8 mouse cellular contexts compared by ENCODE assay signal in genomic region chr15:82911001-82911964, GRCm38 (mm10).
A peak's percentile ranks its signal among the peaks of the same experiment; 100 is the strongest.
DNase-seq lines count a peak whose midpoint lies in the region; ATAC-seq and TF ChIP-seq lines count a peak whose summit lies in the region.

No protein-coding gene starts in this region.

- no peak for TF ChIP-seq POLR2A in spleen, adult 2 months (IDR thresholded peaks at IDR 0.05; ENCODE audit: low read depth, low read length)
- TF ChIP-seq POLR2A in limb, embryonic 14.5 days (IDR thresholded peaks at IDR 0.05; ENCODE audit: borderline replicate concordance, extremely low read depth, insufficient read depth, insufficient read length): no peak

- peak overlapping the region; percentile 66 for H3K4me2 ChIP-seq in limb, embryonic 14.5 days (replicated peaks; ENCODE audit: low read depth, low read length, severe bottlenecking)
- H3K4me2 ChIP-seq in stomach, embryonic 15.5 days: peak overlapping the region; percentile 39

- 0 out of 2 replicates have a peak, but pooled peaks have one; percentile 1 for ATAC-seq in frontal cortex, adult (ENCODE audit: low TSS enrichment)
- ATAC-seq in limb, embryonic 14.5 days (ENCODE audit: low FRiP score, low read depth): peak; percentile 29; the same call in 1 of the 2 replicates
- 0 out of 2 replicates have a peak, but pooled peaks have one; percentile 17 for ATAC-seq in stomach, embryonic 15.5 days (ENCODE audit: insufficient read depth, low FRiP score, low read depth)
- no peak for ATAC-seq in activated CD4-positive, CD25-positive, alpha-beta regulatory T cell, adult 4 months

- no peak for TF ChIP-seq CTCF in spleen, adult 2 months (IDR thresholded peaks at IDR 0.05; ENCODE audit: extremely low read depth, insufficient read depth, insufficient read length, insufficient replicate concordance)

- no peak overlapping the region for H3K27ac ChIP-seq in spleen, adult 2 months (ENCODE audit: insufficient read depth, low read length)
- no peak overlapping the region for H3K27ac ChIP-seq in limb, embryonic 14.5 days (replicated peaks; ENCODE audit: low read depth, low read length)
- H3K27ac ChIP-seq in stomach, embryonic 15.5 days: no peak overlapping the region

- H3K27me3 ChIP-seq in spleen, adult 2 months (ENCODE audit: control insufficient read depth, insufficient read depth, low read length): no peaks in the 10 kb centered on the region; the same call in 1 of the 2 replicates
- H3K27me3 ChIP-seq in limb, embryonic 14.5 days (ENCODE audit: control insufficient read depth, insufficient read depth, low read length): no peaks in the 10 kb centered on the region
- H3K27me3 ChIP-seq in stomach, embryonic 15.5 days (replicated peaks): peaks cover 6% of the 10 kb centered on the region

- DNase-seq in frontal cortex, postnatal 36 days (ENCODE audit: low spot score in 2 of 2): no peak
- no peak for DNase-seq in spleen, adult 2 months (ENCODE audit: low read depth in 1 of 2, low spot score in 2 of 2)
- DNase-seq in spleen, postnatal 14 days (ENCODE audit: low spot score in 2 of 2): no peak
- DNase-seq in limb, embryonic 14.5 days (ENCODE audit: low spot score): no peak
- no peak for DNase-seq in frontal cortex, adult 2 months (ENCODE audit: extremely low spot score in 1 of 2, low spot score in 1 of 2)

- H3K4me3 ChIP-seq in spleen, adult 2 months (ENCODE audit: extremely low read depth, insufficient read depth, insufficient read length): peak overlapping the region; percentile 25; the same call in 1 of the 2 replicates
- H3K4me3 ChIP-seq in limb, embryonic 14.5 days (replicated peaks; ENCODE audit: low read length): peak overlapping the region; percentile 21
- 0 out of 2 replicates have a peak overlapping the region, but pooled peaks have one; percentile 1 for H3K4me3 ChIP-seq in stomach, embryonic 15.5 days (replicated peaks)

- no peaks in the 10 kb centered on the region for H3K9me3 ChIP-seq in limb, embryonic 14.5 days (ENCODE audit: control insufficient read depth, low read length)
- H3K9me3 ChIP-seq in stomach, embryonic 15.5 days: no peaks in the 10 kb centered on the region

- 43% methylated on average over 44 of the region's 44 CpGs for WGBS in spleen, adult 2 months
- 15% methylated on average over 39 of the region's 44 CpGs for WGBS in limb, embryonic 14.5 days
- 24% methylated on average over 43 of the region's 44 CpGs for whole genome bisulfite sequencing in stomach, embryonic 15.5 days

- peaks cover 8% of the 10 kb centered on the region for H3K4me1 ChIP-seq in spleen, adult 2 months (ENCODE audit: control insufficient read depth, insufficient read depth, insufficient read length)
- peaks cover 27% of the 10 kb centered on the region for H3K4me1 ChIP-seq in limb, embryonic 14.5 days (ENCODE audit: control insufficient read depth, insufficient read depth, low read length)
- peaks cover 18% of the 10 kb centered on the region for H3K4me1 ChIP-seq in stomach, embryonic 15.5 days

- H3K36me3 ChIP-seq in spleen, adult 2 months (ENCODE audit: control insufficient read depth, insufficient read depth, low read length): no peaks in the 10 kb centered on the region
- H3K36me3 ChIP-seq in limb, embryonic 14.5 days (ENCODE audit: control insufficient read depth, insufficient read depth, low read length): no peaks in the 10 kb centered on the region
- H3K36me3 ChIP-seq in stomach, embryonic 15.5 days: no peaks in the 10 kb centered on the region

- peak overlapping the region; percentile 47 for H3K9ac ChIP-seq in limb, embryonic 14.5 days (ENCODE audit: low read depth, low read length, severe bottlenecking)
- no peak overlapping the region for H3K9ac ChIP-seq in stomach, embryonic 15.5 days
